Mouse (Mus musculus): ENCODE data around the gene Gm20422.
A peak's percentile ranks its signal among the peaks of the same experiment; 100 is the strongest.

The Gm20422 gene

DNA sequence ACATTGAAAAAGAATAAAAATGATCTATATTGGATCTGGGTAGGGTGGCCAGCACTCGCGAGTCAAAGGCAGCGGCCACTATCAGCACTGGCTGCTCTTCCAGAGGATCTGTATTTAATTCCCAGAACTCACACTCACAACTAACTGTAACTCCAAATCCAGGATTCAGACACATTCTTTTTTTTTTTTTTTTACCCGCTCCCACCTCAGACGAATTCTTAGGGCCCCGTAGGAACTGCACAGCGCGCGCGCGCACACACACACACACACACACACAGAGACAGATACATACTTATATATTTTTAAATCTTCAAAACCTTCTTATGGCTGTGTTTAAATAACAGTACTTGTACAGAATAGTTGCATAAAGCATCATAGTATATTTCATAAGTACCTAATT, 15.7 kb upstream of the Gm20422 start:
- Histone ChIP-seq H3K4me3 (replicated peaks; ENCODE audit: low read length) (peak overlapping the region; percentile 96), H3K27me3 (ENCODE audit: insufficient read depth, low read length) (no peaks in the 10 kb centered on the region), H3K36me3 (ENCODE audit: insufficient read depth, low read length) (peaks cover 33% of the 10 kb centered on the region), H3K4me1 (replicated peaks; ENCODE audit: low read depth, low read length) (peaks cover 40% of the 10 kb centered on the region), H3K9me3 (ENCODE audit: low read length) (no peaks in the 10 kb centered on the region)
- no peak for TF ChIP-seq POU5F1 (IDR thresholded peaks at IDR 0.05; ENCODE audit: borderline replicate concordance, low read length)
- TF ChIP-seq CTCF (conservative IDR thresholded peaks at IDR 0.05; ENCODE audit: low read length) = no peak
- TF ChIP-seq NANOG (IDR thresholded peaks at IDR 0.05; ENCODE audit: borderline replicate concordance, low read length) = no peak

GRCm38 (mm10) chr8:69789731-69790130, 15.0 kb upstream of the Gm20422 start:
- H3K4me1 ChIP-seq (replicated peaks; ENCODE audit: low read depth, low read length) = peaks cover 40% of the 10 kb centered on the region
- peak overlapping the region; percentile 96 for H3K4me3 ChIP-seq (replicated peaks; ENCODE audit: low read length)
- no peaks in the 10 kb centered on the region for H3K27me3 ChIP-seq (ENCODE audit: insufficient read depth, low read length)
- no peaks in the 10 kb centered on the region for H3K9me3 ChIP-seq (ENCODE audit: low read length)
- H3K36me3 ChIP-seq (ENCODE audit: insufficient read depth, low read length) = peaks cover 27% of the 10 kb centered on the region
- TF ChIP-seq NANOG (IDR thresholded peaks at IDR 0.05; ENCODE audit: borderline replicate concordance, low read length) (no peak), CTCF (conservative IDR thresholded peaks at IDR 0.05; ENCODE audit: low read length) (no peak), POU5F1 (IDR thresholded peaks at IDR 0.05; ENCODE audit: borderline replicate concordance, low read length) (no peak)

GRCm38 (mm10) chr8:69789105-69789504, 14.4 kb upstream of the Gm20422 start:
- Histone ChIP-seq H3K36me3 (ENCODE audit: insufficient read depth, low read length) (peaks cover 21% of the 10 kb centered on the region), H3K4me1 (replicated peaks; ENCODE audit: low read depth, low read length) (peaks cover 38% of the 10 kb centered on the region), H3K4me3 (replicated peaks; ENCODE audit: low read length) (no peak overlapping the region), H3K27me3 (ENCODE audit: insufficient read depth, low read length) (no peaks in the 10 kb centered on the region), H3K9me3 (ENCODE audit: low read length) (no peaks in the 10 kb centered on the region)
- no peak for TF ChIP-seq CTCF (conservative IDR thresholded peaks at IDR 0.05; ENCODE audit: low read length)
- no peak for TF ChIP-seq NANOG (IDR thresholded peaks at IDR 0.05; ENCODE audit: borderline replicate concordance, low read length)

DNA sequence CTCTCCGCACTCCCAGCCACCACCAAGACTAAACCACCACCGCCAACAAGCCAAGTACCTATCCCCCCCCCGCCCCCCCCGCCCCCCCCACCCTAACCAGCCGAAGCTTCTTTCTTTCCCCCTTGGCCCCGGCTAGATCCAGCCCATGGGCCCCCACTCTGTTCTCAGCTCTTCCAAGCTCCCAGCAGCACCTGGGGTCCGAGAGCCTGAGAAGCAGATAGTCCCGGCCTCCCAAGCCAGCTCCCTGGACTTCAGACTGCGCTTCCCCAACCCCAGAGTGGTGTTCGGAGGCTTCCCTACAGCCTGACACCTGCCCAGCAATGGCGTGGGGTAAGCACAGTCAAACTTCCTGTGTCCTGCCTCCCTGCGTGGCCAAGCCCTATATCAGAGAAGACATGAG, 2.4 kb upstream of the Gm20422 start:
- no peak for TF ChIP-seq POU5F1 (IDR thresholded peaks at IDR 0.05; ENCODE audit: borderline replicate concordance, low read length)
- TF ChIP-seq CTCF (conservative IDR thresholded peaks at IDR 0.05; ENCODE audit: low read length) = no peak
- TF ChIP-seq NANOG (IDR thresholded peaks at IDR 0.05; ENCODE audit: borderline replicate concordance, low read length) = no peak
- peak overlapping the region; percentile 78 for H3K4me3 ChIP-seq (replicated peaks; ENCODE audit: low read length)
- peaks cover 37% of the 10 kb centered on the region for H3K4me1 ChIP-seq (replicated peaks; ENCODE audit: low read depth, low read length)
- H3K36me3 ChIP-seq (ENCODE audit: insufficient read depth, low read length) = peaks cover 7% of the 10 kb centered on the region; the same call in 1 of the 2 replicates
- no peaks in the 10 kb centered on the region for H3K27me3 ChIP-seq (ENCODE audit: insufficient read depth, low read length)
- H3K9me3 ChIP-seq (ENCODE audit: low read length) = no peaks in the 10 kb centered on the region

DNA sequence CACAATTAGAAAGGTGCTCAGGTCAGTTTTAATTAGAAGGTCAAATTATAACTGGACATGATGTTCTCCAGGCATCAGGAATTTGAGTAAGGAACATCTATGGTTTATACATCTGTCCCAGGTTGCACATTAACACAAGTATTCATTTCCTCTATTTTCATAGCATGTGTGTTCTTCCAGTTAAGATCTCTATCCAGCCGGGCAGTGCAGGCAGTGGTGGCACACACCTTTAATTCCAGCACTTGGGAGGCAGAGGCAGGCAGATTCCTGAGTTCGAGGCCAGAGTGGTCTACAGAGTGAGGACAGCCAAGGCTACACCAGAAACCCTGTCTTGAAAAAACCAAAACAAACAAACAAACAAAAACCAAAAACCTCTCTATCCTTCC, 456 bp upstream of the Gm20422 start:
- Histone ChIP-seq H3K27me3 (ENCODE audit: insufficient read depth, low read length) (no peaks in the 10 kb centered on the region), H3K36me3 (ENCODE audit: insufficient read depth, low read length) (peaks cover 18% of the 10 kb centered on the region), H3K4me1 (replicated peaks; ENCODE audit: low read depth, low read length) (peaks cover 44% of the 10 kb centered on the region), H3K4me3 (replicated peaks; ENCODE audit: low read length) (peak overlapping the region; percentile 94), H3K9me3 (ENCODE audit: low read length) (no peaks in the 10 kb centered on the region)
- no peak for TF ChIP-seq CTCF (conservative IDR thresholded peaks at IDR 0.05; ENCODE audit: low read length)
- TF ChIP-seq POU5F1 (IDR thresholded peaks at IDR 0.05; ENCODE audit: borderline replicate concordance, low read length) = no peak
- no peak for TF ChIP-seq NANOG (IDR thresholded peaks at IDR 0.05; ENCODE audit: borderline replicate concordance, low read length)

DNA sequence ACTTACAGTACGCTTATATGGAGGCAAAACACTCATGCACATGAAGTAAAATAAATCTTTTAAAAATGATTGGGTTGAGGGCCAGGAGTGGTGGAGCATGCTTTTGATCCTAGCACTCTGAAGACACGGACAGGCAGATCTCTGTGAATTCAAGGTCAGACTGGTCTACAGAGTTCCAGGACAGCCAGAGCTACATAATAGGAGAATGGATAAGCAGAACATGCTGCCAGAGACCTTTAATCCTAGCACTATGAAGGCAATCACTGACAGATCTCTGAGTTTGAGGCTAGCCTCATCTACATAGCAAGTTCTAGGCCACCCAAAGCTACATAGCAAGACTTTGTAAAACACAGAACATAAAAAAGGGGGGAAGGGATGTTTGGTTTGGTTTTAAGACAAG, 2.6 kb downstream of the Gm20422 start:
- no peak for TF ChIP-seq CTCF (conservative IDR thresholded peaks at IDR 0.05; ENCODE audit: low read length)
- Histone ChIP-seq H3K36me3 (ENCODE audit: insufficient read depth, low read length) (peaks cover 47% of the 10 kb centered on the region), H3K4me1 (replicated peaks; ENCODE audit: low read depth, low read length) (peaks cover 39% of the 10 kb centered on the region), H3K27me3 (ENCODE audit: insufficient read depth, low read length) (no peaks in the 10 kb centered on the region), H3K4me3 (replicated peaks; ENCODE audit: low read length) (no peak overlapping the region), H3K9me3 (ENCODE audit: low read length) (no peaks in the 10 kb centered on the region)

DNA sequence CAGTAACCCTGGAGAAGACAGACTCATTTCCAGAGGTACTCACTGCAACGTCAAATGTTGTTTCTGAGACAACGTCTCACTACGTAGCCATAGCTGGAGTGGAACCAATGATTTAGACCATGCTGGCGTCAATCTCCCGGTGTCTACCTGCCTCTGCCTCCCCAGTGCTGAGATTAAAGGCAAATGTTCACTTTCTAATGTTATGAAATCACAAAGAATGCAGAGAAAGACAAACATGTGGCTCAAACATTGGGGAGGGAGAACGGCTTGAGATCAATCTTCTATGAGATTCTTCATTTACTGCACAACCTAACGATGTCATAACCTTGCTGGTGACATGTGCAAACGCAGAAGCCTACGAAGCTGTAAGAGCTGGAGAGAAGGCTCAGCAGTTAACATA, 3.5 kb downstream of the Gm20422 start:
- no peak for TF ChIP-seq NANOG (IDR thresholded peaks at IDR 0.05; ENCODE audit: borderline replicate concordance, low read length)
- no peak for TF ChIP-seq CTCF (conservative IDR thresholded peaks at IDR 0.05; ENCODE audit: low read length)
- TF ChIP-seq POU5F1 (IDR thresholded peaks at IDR 0.05; ENCODE audit: borderline replicate concordance, low read length) = no peak
- no peak overlapping the region for H3K4me3 ChIP-seq (replicated peaks; ENCODE audit: low read length)

GRCm38 (mm10) chr8:69761814-69762445, 12.8 kb downstream of the Gm20422 start:
- Histone ChIP-seq H3K4me3 (replicated peaks; ENCODE audit: low read length) (no peak overlapping the region), H3K4me1 (replicated peaks; ENCODE audit: low read depth, low read length) (peaks cover 64% of the 10 kb centered on the region), H3K36me3 (ENCODE audit: insufficient read depth, low read length) (peaks cover 69% of the 10 kb centered on the region), H3K9me3 (ENCODE audit: low read length) (no peaks in the 10 kb centered on the region), H3K27me3 (ENCODE audit: insufficient read depth, low read length) (no peaks in the 10 kb centered on the region)
- TF ChIP-seq POU5F1 (IDR thresholded peaks at IDR 0.05; ENCODE audit: borderline replicate concordance, low read length) (no peak), NANOG (IDR thresholded peaks at IDR 0.05; ENCODE audit: borderline replicate concordance, low read length) (peak; percentile 89)

More for the DNA sequence above, 3.5 kb downstream of the Gm20422 start:
- Histone ChIP-seq H3K36me3 (ENCODE audit: insufficient read depth, low read length) (peaks cover 54% of the 10 kb centered on the region), H3K4me1 (replicated peaks; ENCODE audit: low read depth, low read length) (peaks cover 34% of the 10 kb centered on the region), H3K27me3 (ENCODE audit: insufficient read depth, low read length) (no peaks in the 10 kb centered on the region), H3K9me3 (ENCODE audit: low read length) (no peaks in the 10 kb centered on the region)

DNA sequence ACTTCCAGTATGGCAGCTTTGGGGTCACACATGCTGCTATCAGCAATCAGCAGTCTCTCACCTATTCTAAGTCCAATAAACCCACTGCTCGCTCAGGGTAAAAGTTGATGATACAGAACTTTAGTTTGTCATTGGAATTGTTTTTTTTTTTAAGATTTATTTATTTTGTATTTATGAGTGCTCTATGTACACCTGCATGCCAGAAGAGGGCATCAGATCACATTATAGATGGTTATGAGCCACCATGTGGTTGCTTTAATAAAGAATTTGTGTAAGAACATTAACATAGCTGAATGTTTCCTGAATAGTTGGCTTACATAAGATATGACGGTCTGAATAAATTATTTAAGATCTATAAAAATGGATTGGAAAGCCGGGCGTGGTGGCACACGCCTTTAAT, 16.4 kb downstream of the Gm20422 start:
- Histone ChIP-seq H3K36me3 (ENCODE audit: insufficient read depth, low read length) (peaks cover 39% of the 10 kb centered on the region), H3K4me3 (replicated peaks; ENCODE audit: low read length) (no peak overlapping the region), H3K9me3 (ENCODE audit: low read length) (no peaks in the 10 kb centered on the region), H3K27me3 (ENCODE audit: insufficient read depth, low read length) (no peaks in the 10 kb centered on the region), H3K4me1 (replicated peaks; ENCODE audit: low read depth, low read length) (peaks cover 60% of the 10 kb centered on the region)
- TF ChIP-seq POU5F1 (IDR thresholded peaks at IDR 0.05; ENCODE audit: borderline replicate concordance, low read length) = no peak
- no peak for TF ChIP-seq CTCF (conservative IDR thresholded peaks at IDR 0.05; ENCODE audit: low read length)
- no peak for TF ChIP-seq NANOG (IDR thresholded peaks at IDR 0.05; ENCODE audit: borderline replicate concordance, low read length)
